In the genomic region with DNA sequence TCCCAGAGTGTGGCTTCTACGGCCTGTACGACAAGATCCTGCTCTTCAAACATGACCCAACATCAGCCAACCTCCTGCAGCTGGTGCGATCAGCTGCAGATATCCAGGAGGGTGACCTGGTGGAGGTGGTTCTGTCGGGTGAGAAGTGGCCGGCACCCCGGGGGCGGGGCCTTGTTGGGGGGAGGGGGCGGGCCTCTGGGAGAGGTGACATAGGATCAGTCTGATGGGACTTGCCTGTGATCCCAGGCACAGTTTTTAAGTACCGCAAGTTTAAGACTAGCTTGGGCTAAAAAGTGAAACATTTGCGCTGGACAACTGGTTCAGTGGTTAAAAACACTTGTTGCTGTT, we compare ENCODE assay signal across 9 mouse cellular contexts. TPM values are rescaled to one million over a fixed set of nuclear protein-coding genes. Genes with fewer than 3 reads are reported as not detected.
A peak's percentile ranks its signal among the peaks of the same experiment; 100 is the strongest.
DNase-seq lines count a peak whose midpoint lies in the region; ATAC-seq and TF ChIP-seq lines count a peak whose summit lies in the region.
"Had no signal": no experiment of that assay in that cellular context is flagged by ENCODE, and none has a peak within 500 bp of the region (broad histone marks: within the 10 kb centered on the region; RNA-seq: fewer than 3 reads in every experiment).

No protein-coding gene starts in this region.

- WGBS in forebrain, embryonic 13.5 days = 32% methylated on average over 10 of the region's 10 CpGs
- 25% methylated on average over 10 of the region's 10 CpGs for WGBS in liver, embryonic 14.5 days (ENCODE audit: insufficient replicate concordance)

- H3K4me1 ChIP-seq in G1E (ENCODE audit: insufficient read depth, low read depth, low read length) = peaks cover 56% of the 10 kb centered on the region
- H3K4me1 ChIP-seq in forebrain, embryonic 13.5 days = peaks cover 31% of the 10 kb centered on the region
- H3K4me1 ChIP-seq in liver, embryonic 14.5 days (replicated peaks; ENCODE audit: control insufficient read depth in 2 of 2, insufficient read depth in 2 of 2, low read length in 1 of 2) = peaks cover 16 to 17% of the 10 kb centered on the region in 2 experiments

- TF ChIP-seq CTCF in G1E (IDR thresholded peaks at IDR 0.05; ENCODE audit: low read depth, low read length) = no peak
- no peak for TF ChIP-seq CTCF in liver, embryonic 14.5 days (IDR thresholded peaks at IDR 0.05; ENCODE audit: low read depth)

- no peaks in the 10 kb centered on the region for H3K27me3 ChIP-seq in G1E (ENCODE audit: insufficient read depth, low read length)
- no peaks in the 10 kb centered on the region for H3K27me3 ChIP-seq in forebrain, embryonic 13.5 days
- H3K27me3 ChIP-seq in liver, embryonic 14.5 days (ENCODE audit: control insufficient read depth, insufficient read depth, low read length) = no peaks in the 10 kb centered on the region
- H3K27me3 ChIP-seq: Patski had no signal

- H3K36me3 ChIP-seq in G1E (replicated peaks) = peaks cover 67% of the 10 kb centered on the region
- peaks cover 38% of the 10 kb centered on the region for H3K36me3 ChIP-seq in forebrain, embryonic 13.5 days (ENCODE audit: poor library complexity, severe bottlenecking)
- no peaks in the 10 kb centered on the region for H3K36me3 ChIP-seq in liver, embryonic 14.5 days (replicated peaks; ENCODE audit: control insufficient read depth, insufficient read depth, low read depth)

- no peak for TF ChIP-seq EP300 in liver, embryonic 14.5 days (IDR thresholded peaks at IDR 0.05; ENCODE audit: low read depth)

- no peaks in the 10 kb centered on the region for H3K9me3 ChIP-seq in G1E (replicated peaks)
- no peaks in the 10 kb centered on the region for H3K9me3 ChIP-seq in forebrain, embryonic 13.5 days (replicated peaks)
- no peaks in the 10 kb centered on the region for H3K9me3 ChIP-seq in liver, embryonic 14.5 days (ENCODE audit: control insufficient read depth, low read length)

- peak overlapping the region; percentile 76; the same call in 1 of the 2 replicates for H3K4me3 ChIP-seq in G1E (ENCODE audit: low read depth, low read length)
- no peak overlapping the region for H3K4me3 ChIP-seq in forebrain, embryonic 13.5 days
- peak overlapping the region; percentile 58 to 68 for H3K4me3 ChIP-seq in liver, embryonic 14.5 days (ENCODE audit: insufficient read depth in 1 of 2, low read depth in 2 of 2, low read length in 2 of 2)

- no peak for ATAC-seq in G1E (ENCODE audit: extremely low read depth, insufficient number of reproducible peaks, low FRiP score, poor library complexity, severe bottlenecking)
- no peak for ATAC-seq in forebrain, embryonic 13.5 days
- ATAC-seq in liver, embryonic 14.5 days (ENCODE audit: insufficient read depth) = no peak
- no peak for ATAC-seq in frontal cortex, adult (ENCODE audit: low TSS enrichment)
- ATAC-seq: Patski had no signal

- no peak overlapping the region for H3K27ac ChIP-seq in forebrain, embryonic 13.5 days
- no peak overlapping the region for H3K27ac ChIP-seq in liver, embryonic 14.5 days

- peak; percentile 54 for DNase-seq in kidney, adult 18-20 months
- DNase-seq in kidney, adult 8-10 months = no peak
- DNase-seq in G1E (ENCODE audit: low spot score) = no peak
- no peak for DNase-seq in liver, embryonic 14.5 days (ENCODE audit: low read depth in 3 of 3, low spot score in 3 of 3)
- no peak for DNase-seq in cerebellum, adult 9-11 months
- no peak for DNase-seq in urinary bladder, postnatal 14 days (ENCODE audit: low spot score)

- peak overlapping the region; percentile 98 for H3K4me2 ChIP-seq in forebrain, embryonic 13.5 days
- peak overlapping the region; percentile 84 for H3K4me2 ChIP-seq in liver, embryonic 14.5 days (ENCODE audit: low read depth)

- peak overlapping the region; percentile 43; the same call in 1 of the 2 replicates for H3K9ac ChIP-seq in forebrain, embryonic 13.5 days
- peak overlapping the region; percentile 80 for H3K9ac ChIP-seq in liver, embryonic 14.5 days (replicated peaks)

RNA-seq across cellular contexts. Expression of a gene that starts 3.1 kb away (rescaled TPM):
- 23.6 and 28.7 TPM in 2 replicates for total RNA-seq in G1E (2014; fragmentation: Nextera tagmentation)
- 3.9 and 4.4 TPM in 2 replicates for total RNA-seq in G1E (2017)
- 13.6 and 22.4 TPM in 2 replicates for polyA plus RNA-seq in G1E (2012)
- 7.7 and 8.3 TPM in 2 replicates for polyA plus RNA-seq in forebrain, embryonic 13.5 days (2015; fragmentation: Nextera tagmentation; extraction: Ambion mirVana)
- polyA plus RNA-seq in liver, embryonic 14.5 days (2012; rRNA removed) = 2.5 and 3.2 TPM in 2 replicates
- 1.8 and 2.2 TPM in 2 replicates for polyA plus RNA-seq in liver, embryonic 14.5 days (2014; fragmentation: Nextera tagmentation; extraction: Ambion mirVana)

RNA-seq across cellular contexts. Expression of a gene that starts 29.3 kb away (rescaled TPM):
- total RNA-seq in G1E (2014; fragmentation: Nextera tagmentation) (12.3 and 18.0 TPM in 2 replicates), G1E (2017) (10.5 and 11.3 TPM in 2 replicates)
- polyA plus RNA-seq in G1E (2012) = 30.6 and 32.9 TPM in 2 replicates
- polyA plus RNA-seq in forebrain, embryonic 13.5 days (2015; fragmentation: Nextera tagmentation; extraction: Ambion mirVana) = 24.0 and 28.0 TPM in 2 replicates
- 5.6 and 6.6 TPM in 2 replicates for polyA plus RNA-seq in liver, embryonic 14.5 days (2012; rRNA removed)
- 7.2 and 8.9 TPM in 2 replicates for polyA plus RNA-seq in liver, embryonic 14.5 days (2014; fragmentation: Nextera tagmentation; extraction: Ambion mirVana)

RNA-seq across cellular contexts. Expression of a gene that starts 29.3 kb away (rescaled TPM):
- total RNA-seq in G1E (2014; fragmentation: Nextera tagmentation) (0.30 TPM in 1 of 2 replicates, not detected in the other), G1E (2017) (0.05 and 0.12 TPM in 2 replicates)
- 0.28 and 0.30 TPM in 2 replicates for polyA plus RNA-seq in G1E (2012)
- 2.0 and 2.3 TPM in 2 replicates for polyA plus RNA-seq in forebrain, embryonic 13.5 days (2015; fragmentation: Nextera tagmentation; extraction: Ambion mirVana)
- polyA plus RNA-seq in liver, embryonic 14.5 days (2012; rRNA removed) = 0.68 and 0.92 TPM in 2 replicates
- 0.09 and 0.14 TPM in 2 replicates for polyA plus RNA-seq in liver, embryonic 14.5 days (2014; fragmentation: Nextera tagmentation; extraction: Ambion mirVana)

RNA-seq across cellular contexts. Expression of a gene that starts 30.1 kb away (rescaled TPM):
- 40.3 and 67.7 TPM in 2 replicates for total RNA-seq in G1E (2014; fragmentation: Nextera tagmentation)
- 33.8 and 38.9 TPM in 2 replicates for total RNA-seq in G1E (2017)
- 62.4 and 64.4 TPM in 2 replicates for polyA plus RNA-seq in G1E (2012)
- polyA plus RNA-seq in forebrain, embryonic 13.5 days (2015; fragmentation: Nextera tagmentation; extraction: Ambion mirVana) = 147 and 164 TPM in 2 replicates
- 41.3 and 43.0 TPM in 2 replicates for polyA plus RNA-seq in liver, embryonic 14.5 days (2012; rRNA removed)
- 27.2 and 32.2 TPM in 2 replicates for polyA plus RNA-seq in liver, embryonic 14.5 days (2014; fragmentation: Nextera tagmentation; extraction: Ambion mirVana)

RNA-seq across cellular contexts. Expression of a gene that starts 45.8 kb away (rescaled TPM):
- not detected in 2 replicates for total RNA-seq in G1E (2014; fragmentation: Nextera tagmentation)
- total RNA-seq in G1E (2017) = 0.23 TPM in 1 of 2 replicates, not detected in the other
- polyA plus RNA-seq in G1E (2012) = not detected in 2 replicates
- 9.2 and 18.2 TPM in 2 replicates for polyA plus RNA-seq in forebrain, embryonic 13.5 days (2015; fragmentation: Nextera tagmentation; extraction: Ambion mirVana)
- 0.44 and 0.47 TPM in 2 replicates for polyA plus RNA-seq in liver, embryonic 14.5 days (2012; rRNA removed)
- not detected in 2 replicates for polyA plus RNA-seq in liver, embryonic 14.5 days (2014; fragmentation: Nextera tagmentation; extraction: Ambion mirVana)
